Mouse (Mus musculus): Measurements from ENCODE around the gene Brd3. TPM values are rescaled to one million over a fixed set of nuclear protein-coding genes. Genes with fewer than 3 reads are reported as not detected.
A peak's percentile ranks its signal among the peaks of the same experiment; 100 is the strongest.

The Brd3 gene
- total RNA-seq (2012; rRNA removed), result 28.4 and 29.3 TPM in 2 replicates

GRCm38 (mm10) chr2:27507562-27507961 lies at the start of gene Brd3:
Gene Brd3 (minus strand): TSS chr2:27507662.
- in situ Hi-C loops (cut with MboI; ENCODE audit: low sequenced_read_pairs in 2 of 2, unreplicated experiment in 2 of 2), result no loop called here
- peak within 1 kb of the TSS; percentile 83 for H3K27ac ChIP-seq (ENCODE audit: insufficient read depth, low read depth, low read length, poor library complexity, severe bottlenecking)
- no peaks in the 10 kb centered on the region; the same call in 1 of the 2 replicates for H3K36me3 ChIP-seq (ENCODE audit: control insufficient read depth, insufficient read depth, low read length, poor library complexity, severe bottlenecking)
- no peak for DNase-seq (ENCODE audit: low read depth, low spot score)
- H3K9me3 ChIP-seq (ENCODE audit: control insufficient read depth, insufficient read depth, low read depth, low read length), result no peaks in the 10 kb centered on the region
- H3K4me1 ChIP-seq (ENCODE audit: control insufficient read depth in 2 of 2, insufficient read depth in 2 of 2, low read length in 2 of 2, poor library complexity in 1 of 2), result peaks cover 19 to 23% of the 10 kb centered on the region in 2 experiments
- TF ChIP-seq MAFK (IDR thresholded peaks at IDR 0.05; ENCODE audit: insufficient read depth, low read depth, low read length) (no peak), ZNF384 (IDR thresholded peaks at IDR 0.05; ENCODE audit: low read depth, low read length) (no peak), ZC3H11A (IDR thresholded peaks at IDR 0.05; ENCODE audit: borderline replicate concordance, low read depth, low read length) (no peak), HCFC1 (IDR thresholded peaks at IDR 0.05; ENCODE audit: borderline replicate concordance, insufficient read depth, low read length) (no peak), CHD2 (IDR thresholded peaks at IDR 0.05; ENCODE audit: low read depth, low read length) (no peak)
- no peak within 1 kb of the TSS for H3K9ac ChIP-seq (ENCODE audit: insufficient read depth, low read depth, low read length, poor library complexity, severe bottlenecking)
- no peak within 1 kb of the TSS; a peak in 1 of 4 replicates for H3K4me3 ChIP-seq (ENCODE audit: insufficient read depth in 1 of 2, low read depth in 1 of 2, low read length in 2 of 2, poor library complexity in 1 of 2, severe bottlenecking in 1 of 2)

DNA sequence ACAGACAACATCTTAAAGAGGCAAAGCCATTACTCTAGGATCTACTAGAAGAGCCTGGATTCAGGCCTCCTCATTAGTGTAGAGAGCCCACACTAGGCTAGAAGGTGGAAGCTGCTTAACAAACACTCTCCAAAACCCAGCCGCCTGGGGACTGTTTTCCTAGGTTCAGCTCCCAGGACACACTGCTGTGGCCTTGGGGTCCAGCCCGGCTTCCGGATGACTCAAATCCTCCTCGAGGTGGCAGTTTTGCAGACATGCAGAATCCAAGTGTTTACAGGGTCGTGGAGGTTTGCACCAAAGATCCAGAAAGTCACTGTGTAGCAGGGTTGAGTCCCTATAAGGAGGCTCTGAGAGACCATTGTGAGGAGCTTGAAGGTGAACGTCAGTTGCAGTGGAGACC lies 49.5 kb upstream of the Brd3 start:
- Histone ChIP-seq H3K9me3 (ENCODE audit: control insufficient read depth, insufficient read depth, low read depth, low read length) (no peaks in the 10 kb centered on the region), H3K36me3 (ENCODE audit: control insufficient read depth, insufficient read depth, low read length, poor library complexity, severe bottlenecking) (no peaks in the 10 kb centered on the region), H3K4me3 (ENCODE audit: insufficient read depth in 1 of 2, low read depth in 1 of 2, low read length in 2 of 2, poor library complexity in 1 of 2, severe bottlenecking in 1 of 2) (no peak overlapping the region), H3K27ac (ENCODE audit: insufficient read depth, low read depth, low read length, poor library complexity, severe bottlenecking) (no peak overlapping the region), H3K4me1 (ENCODE audit: control insufficient read depth in 2 of 2, insufficient read depth in 2 of 2, low read length in 2 of 2, poor library complexity in 1 of 2) (peaks cover 0 to 2% of the 10 kb centered on the region in 2 experiments; a peak in 1 of 4 replicates), H3K9ac (ENCODE audit: insufficient read depth, low read depth, low read length, poor library complexity, severe bottlenecking) (no peak overlapping the region)
- in situ Hi-C loops (cut with MboI; ENCODE audit: low sequenced_read_pairs in 2 of 2, unreplicated experiment in 2 of 2), result no loop called here
- TF ChIP-seq MAFK (IDR thresholded peaks at IDR 0.05; ENCODE audit: insufficient read depth, low read depth, low read length) (no peak), ZC3H11A (IDR thresholded peaks at IDR 0.05; ENCODE audit: borderline replicate concordance, low read depth, low read length) (no peak), HCFC1 (IDR thresholded peaks at IDR 0.05; ENCODE audit: borderline replicate concordance, insufficient read depth, low read length) (no peak)
- DNase-seq (ENCODE audit: low read depth, low spot score), result no peak

DNA sequence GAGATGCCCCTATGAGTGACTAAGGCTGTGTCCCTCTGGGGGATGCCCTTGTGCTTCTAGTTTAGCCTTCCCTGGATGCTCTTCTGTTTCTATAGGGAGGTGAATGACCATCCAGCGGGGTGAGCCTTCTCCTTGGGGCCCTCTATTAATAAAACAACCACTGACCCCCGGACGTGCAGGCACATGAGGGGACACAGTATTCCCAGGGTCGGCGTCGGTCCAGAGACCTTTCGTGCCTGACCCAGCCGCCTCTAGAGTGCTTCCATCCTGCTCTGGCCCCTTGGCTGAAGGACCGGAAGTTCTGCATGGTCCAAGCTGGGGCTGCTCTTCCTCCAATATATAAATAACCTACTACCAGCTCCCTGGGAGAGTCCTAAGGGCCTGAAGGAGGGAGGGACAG lies 46.8 kb upstream of the Brd3 start:
- Histone ChIP-seq H3K4me3 (ENCODE audit: insufficient read depth in 1 of 2, low read depth in 1 of 2, low read length in 2 of 2, poor library complexity in 1 of 2, severe bottlenecking in 1 of 2) (no peak overlapping the region), H3K36me3 (ENCODE audit: control insufficient read depth, insufficient read depth, low read length, poor library complexity, severe bottlenecking) (no peaks in the 10 kb centered on the region), H3K27ac (ENCODE audit: insufficient read depth, low read depth, low read length, poor library complexity, severe bottlenecking) (no peak overlapping the region), H3K4me1 (ENCODE audit: control insufficient read depth in 2 of 2, insufficient read depth in 2 of 2, low read length in 2 of 2, poor library complexity in 1 of 2) (peaks cover 0 to 2% of the 10 kb centered on the region in 2 experiments; a peak in 1 of 4 replicates), H3K9me3 (ENCODE audit: control insufficient read depth, insufficient read depth, low read depth, low read length) (no peaks in the 10 kb centered on the region), H3K9ac (ENCODE audit: insufficient read depth, low read depth, low read length, poor library complexity, severe bottlenecking) (no peak overlapping the region)
- no peak for DNase-seq (ENCODE audit: low read depth, low spot score)
- TF ChIP-seq MAFK (IDR thresholded peaks at IDR 0.05; ENCODE audit: insufficient read depth, low read depth, low read length), result no peak
- TF ChIP-seq HCFC1 (IDR thresholded peaks at IDR 0.05; ENCODE audit: borderline replicate concordance, insufficient read depth, low read length), result no peak
- no peak for TF ChIP-seq CHD2 (IDR thresholded peaks at IDR 0.05; ENCODE audit: low read depth, low read length)
- TF ChIP-seq ZNF384 (IDR thresholded peaks at IDR 0.05; ENCODE audit: low read depth, low read length), result no peak
- no peak for TF ChIP-seq ZC3H11A (IDR thresholded peaks at IDR 0.05; ENCODE audit: borderline replicate concordance, low read depth, low read length)
- in situ Hi-C loops (cut with MboI; ENCODE audit: low sequenced_read_pairs in 2 of 2, unreplicated experiment in 2 of 2), result loop anchor here (5.0 kb wide), 2 partner anchors 198 to 203 kb away; no protein-coding TSS in a partner anchor

GRCm38 (mm10) chr2:27552620-27553287 lies 45.3 kb upstream of the Brd3 start:
- H3K36me3 ChIP-seq (ENCODE audit: control insufficient read depth, insufficient read depth, low read length, poor library complexity, severe bottlenecking), result no peaks in the 10 kb centered on the region; the same call in 1 of the 2 replicates
- H3K9me3 ChIP-seq (ENCODE audit: control insufficient read depth, insufficient read depth, low read depth, low read length), result no peaks in the 10 kb centered on the region
- no peak overlapping the region for H3K4me3 ChIP-seq (ENCODE audit: insufficient read depth in 1 of 2, low read depth in 1 of 2, low read length in 2 of 2, poor library complexity in 1 of 2, severe bottlenecking in 1 of 2)
- DNase-seq (ENCODE audit: low read depth, low spot score), result peak; percentile 72
- H3K27ac ChIP-seq (ENCODE audit: insufficient read depth, low read depth, low read length, poor library complexity, severe bottlenecking), result no peak overlapping the region
- no peak overlapping the region for H3K9ac ChIP-seq (ENCODE audit: insufficient read depth, low read depth, low read length, poor library complexity, severe bottlenecking)
- in situ Hi-C loops (cut with MboI; ENCODE audit: low sequenced_read_pairs in 2 of 2, unreplicated experiment in 2 of 2), result loop anchor here (5.0 kb wide), 2 partner anchors 200 to 205 kb away; no protein-coding TSS in a partner anchor
- peaks cover 0 to 2% of the 10 kb centered on the region in 2 experiments; a peak in 1 of 4 replicates for H3K4me1 ChIP-seq (ENCODE audit: control insufficient read depth in 2 of 2, insufficient read depth in 2 of 2, low read length in 2 of 2, poor library complexity in 1 of 2)
- TF ChIP-seq ZC3H11A (IDR thresholded peaks at IDR 0.05; ENCODE audit: borderline replicate concordance, low read depth, low read length) (peak; percentile 100), ZNF384 (IDR thresholded peaks at IDR 0.05; ENCODE audit: low read depth, low read length) (no peak), CHD2 (IDR thresholded peaks at IDR 0.05; ENCODE audit: low read depth, low read length) (no peak), MAFK (IDR thresholded peaks at IDR 0.05; ENCODE audit: insufficient read depth, low read depth, low read length) (no peak), HCFC1 (IDR thresholded peaks at IDR 0.05; ENCODE audit: borderline replicate concordance, insufficient read depth, low read length) (no peak)
